ENCODE assay signal across 12 mouse cellular contexts in the genomic region with DNA sequence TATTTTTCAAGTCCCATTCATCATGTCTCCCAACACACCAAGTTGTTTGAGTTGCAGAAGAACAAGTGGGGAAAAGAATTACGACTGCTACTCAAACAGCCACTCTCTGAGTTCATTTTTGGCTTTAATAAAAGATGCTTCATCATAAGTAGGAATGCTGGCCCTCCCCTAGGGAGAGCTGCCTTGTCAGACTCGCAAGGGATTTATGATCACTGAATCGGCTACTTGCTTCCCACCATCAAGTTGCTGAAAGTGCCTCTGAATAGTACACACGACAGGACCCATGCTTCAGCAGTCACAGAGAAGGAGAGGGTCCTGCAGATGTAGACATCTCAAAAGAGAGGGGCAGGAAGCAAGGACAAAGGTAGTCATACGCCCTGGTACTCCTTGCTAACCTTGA.
"Had no signal": no experiment of that assay in that cellular context is flagged by ENCODE, and none has a peak within 500 bp of the region (broad histone marks: within the 10 kb centered on the region; RNA-seq: fewer than 3 reads in every experiment).

No protein-coding gene starts in this region.

- DNase-seq: kidney, postnatal 36 days; left cerebral cortex, postnatal 4 days; lung, adult 18-20 months; right cerebral cortex, postnatal 14 days; thymus, adult 2 months; thymus, postnatal 25 days had no signal

- H3K9ac ChIP-seq: intestine, embryonic 15.5 days; limb, embryonic 13.5 days; liver, embryonic 14.5 days; midbrain, embryonic 13.5 days; stomach, embryonic 15.5 days had no signal

- H3K27me3 ChIP-seq: intestine, embryonic 15.5 days; limb, embryonic 13.5 days; midbrain, embryonic 13.5 days; stomach, embryonic 15.5 days had no signal

- H3K27ac ChIP-seq: intestine, embryonic 15.5 days; layer of hippocampus, adult 2 months; limb, embryonic 13.5 days; liver, embryonic 14.5 days; midbrain, embryonic 13.5 days; stomach, embryonic 15.5 days had no signal

- H3K36me3 ChIP-seq: intestine, embryonic 15.5 days; limb, embryonic 13.5 days; midbrain, embryonic 13.5 days; stomach, embryonic 15.5 days had no signal

- ATAC-seq: intestine, embryonic 15.5 days; midbrain, embryonic 13.5 days had no signal

- H3K4me2 ChIP-seq: intestine, embryonic 15.5 days; limb, embryonic 13.5 days; midbrain, embryonic 13.5 days; stomach, embryonic 15.5 days had no signal

- H3K9me3 ChIP-seq: intestine, embryonic 15.5 days; limb, embryonic 13.5 days; midbrain, embryonic 13.5 days; stomach, embryonic 15.5 days had no signal

- H3K4me3 ChIP-seq: intestine, embryonic 15.5 days; layer of hippocampus, adult 2 months; limb, embryonic 13.5 days; midbrain, embryonic 13.5 days; stomach, embryonic 15.5 days had no signal
